Mouse (Mus musculus): ENCODE data around the gene Pyroxd1. TPM values are rescaled to one million over a fixed set of nuclear protein-coding genes. Genes with fewer than 3 reads are reported as not detected.

Pyroxd1 gene
- total RNA-seq, 2 experiments from 2014 or later, result 11.0 to 15.8 TPM

GRCm38 (mm10) chr6:142365742-142366472 lies 20.5 kb downstream of the Pyroxd1 start:
- no peak for DNase-seq (ENCODE audit: low spot score in 2 of 2)
- intact Hi-C loops (cut with DNase I), result no loop called here

- intact Hi-C loops (cut with DNase I), result no loop called here
- no peak for DNase-seq (ENCODE audit: low spot score in 2 of 2)
Measured at GRCm38 (mm10) chr6:142366473-142367018, 21.1 kb downstream of the Pyroxd1 start.

DNA sequence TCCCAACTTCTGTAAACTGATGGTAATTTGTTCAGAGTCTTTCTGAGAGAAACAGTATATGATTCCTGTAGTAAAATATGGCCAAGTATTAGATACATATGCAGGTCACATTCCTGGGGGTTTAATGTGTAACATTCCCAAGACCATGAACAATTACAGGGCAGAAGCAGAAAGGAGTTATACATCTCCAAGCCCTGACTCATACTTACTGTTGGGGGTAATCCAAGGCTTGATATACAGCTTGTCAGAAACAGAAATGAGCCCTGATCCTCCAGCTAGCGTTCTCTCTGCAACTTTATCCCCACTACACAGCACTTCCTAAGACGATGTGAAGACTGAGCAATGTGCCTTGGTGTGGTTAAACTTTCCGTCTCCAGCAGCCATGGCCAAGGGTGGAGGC lies 22.1 kb downstream of the Pyroxd1 start:
- no peak for DNase-seq (ENCODE audit: low spot score in 2 of 2)
- intact Hi-C loops (cut with DNase I), result no loop called here

DNA sequence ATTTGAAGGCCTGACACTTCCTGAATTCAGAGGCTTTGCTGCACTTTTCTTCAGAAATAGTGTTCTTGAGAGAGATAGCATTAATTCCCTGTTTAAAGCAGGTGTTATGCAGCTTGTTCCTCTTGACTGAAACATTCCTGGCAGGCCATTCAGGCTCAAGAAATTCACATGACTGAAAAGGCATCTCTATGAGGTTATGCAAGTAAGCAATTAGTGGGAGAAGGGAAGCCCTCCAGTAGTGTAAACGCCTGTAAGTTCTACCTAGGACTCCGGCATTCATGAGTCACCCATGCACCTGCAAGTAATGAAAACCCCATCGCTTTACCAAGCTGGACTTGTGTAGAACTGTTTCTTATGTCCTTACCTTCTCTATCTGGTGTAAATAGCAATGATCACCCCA lies 24.1 kb downstream of the Pyroxd1 start:
- intact Hi-C loops (cut with DNase I), result no loop called here
- no peak for DNase-seq (ENCODE audit: low spot score in 2 of 2)

DNA sequence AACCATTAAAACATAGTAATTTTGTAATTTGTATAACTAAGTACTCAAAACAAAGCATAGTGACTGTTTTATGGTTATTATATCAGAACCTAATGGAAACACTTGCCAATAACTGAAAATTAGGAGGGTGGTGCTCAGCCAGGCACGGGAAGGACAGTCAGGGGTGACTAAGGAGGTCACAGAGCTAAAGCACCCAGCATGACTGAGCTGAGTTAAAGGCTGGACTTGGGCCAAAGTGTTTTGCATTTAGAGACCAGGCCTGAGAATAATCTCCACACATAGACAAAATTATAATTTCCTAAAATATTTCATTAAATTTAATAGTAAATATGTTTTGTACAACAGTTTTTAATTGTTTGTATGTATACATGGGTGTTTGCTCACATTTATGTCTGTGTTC lies 31.6 kb downstream of the Pyroxd1 start:
- intact Hi-C loops (cut with DNase I), result no loop called here
- DNase-seq (ENCODE audit: low spot score in 2 of 2), result no peak

DNA sequence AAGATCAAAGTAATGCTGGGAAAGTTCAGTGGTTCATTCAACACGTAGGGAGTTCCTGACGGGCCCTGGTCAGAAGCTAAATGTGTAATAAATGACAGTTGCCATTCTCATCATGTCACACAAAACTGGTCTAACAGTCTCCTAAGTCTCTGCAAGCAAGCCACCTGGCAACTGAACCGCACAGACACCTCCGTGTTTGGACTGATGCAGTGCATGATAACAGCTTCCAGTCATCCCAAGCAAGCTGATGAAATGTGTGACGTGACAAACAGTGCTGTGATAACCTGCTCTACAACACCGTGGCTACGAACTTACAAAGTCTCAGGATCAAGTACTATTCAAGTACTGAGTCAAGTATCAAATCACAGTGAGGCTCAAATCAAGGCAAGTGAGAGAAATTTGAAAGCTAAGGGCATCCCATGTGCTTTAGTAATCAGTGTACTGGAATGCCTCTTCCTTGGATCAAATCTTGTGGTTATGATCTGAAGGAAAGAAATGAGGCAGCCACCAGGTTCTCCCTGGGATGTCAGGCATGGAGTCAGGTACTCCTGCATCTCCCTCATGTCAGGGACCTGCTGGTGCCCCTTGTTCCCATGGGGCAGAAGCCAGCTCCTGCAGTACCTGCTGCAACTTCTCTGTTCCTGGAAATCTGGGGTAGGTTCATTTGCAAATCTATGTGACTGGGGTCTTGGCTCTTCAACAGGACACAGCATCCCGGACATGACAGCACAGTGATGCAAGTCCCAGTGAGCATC lies 33.3 kb downstream of the Pyroxd1 start:
- no peak for DNase-seq (ENCODE audit: low spot score in 2 of 2)
- intact Hi-C loops (cut with DNase I), result no loop called here

DNA sequence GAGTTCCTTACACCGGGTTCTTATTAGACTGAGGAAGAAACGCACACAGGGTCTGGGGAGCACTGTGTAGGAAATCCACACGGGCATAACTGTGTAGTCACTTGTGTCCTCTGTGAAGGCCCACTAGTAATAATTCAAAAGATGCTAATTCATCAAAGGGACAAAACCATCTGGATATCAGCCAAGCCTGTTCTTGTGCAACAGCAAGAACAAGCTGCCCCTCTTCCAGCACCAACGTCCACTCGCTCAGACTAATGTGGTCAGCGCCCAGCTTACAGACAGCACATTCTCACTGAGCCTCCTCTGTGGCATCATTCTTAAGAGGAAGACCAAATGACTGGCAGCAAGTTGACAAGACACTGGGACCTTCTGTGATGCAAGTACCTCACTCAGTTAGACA lies 34.5 kb downstream of the Pyroxd1 start:
- intact Hi-C loops (cut with DNase I), result loop anchor here (10.0 kb wide), 1 partner anchor 375 kb away; the partner anchor contains the start of gene Cmas
- DNase-seq (ENCODE audit: low spot score in 2 of 2), result no peak

DNA sequence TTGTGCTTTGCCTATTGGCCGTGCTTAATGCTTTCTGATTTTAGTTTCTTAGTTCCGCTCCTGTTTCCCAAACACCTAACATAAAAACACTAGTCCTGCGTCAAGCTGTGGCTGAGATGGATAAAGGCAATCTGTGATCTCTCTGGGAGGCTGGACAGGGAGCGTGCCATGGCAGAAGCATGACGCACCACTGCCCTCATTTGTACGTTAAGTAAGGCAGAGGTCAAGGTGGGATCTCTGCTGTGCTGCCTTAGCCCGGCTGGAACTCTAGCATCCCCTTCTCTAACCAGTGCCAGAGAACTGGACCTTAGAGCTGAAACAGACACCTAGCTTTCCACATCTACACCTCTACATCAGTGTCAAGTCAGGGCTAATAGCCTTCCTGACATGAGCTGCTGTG lies 36.2 kb downstream of the Pyroxd1 start:
- no peak for DNase-seq (ENCODE audit: low spot score in 2 of 2)
- intact Hi-C loops (cut with DNase I), result loop anchor here (10.0 kb wide), 1 partner anchor 373 kb away; the partner anchor contains the start of gene Cmas

DNA sequence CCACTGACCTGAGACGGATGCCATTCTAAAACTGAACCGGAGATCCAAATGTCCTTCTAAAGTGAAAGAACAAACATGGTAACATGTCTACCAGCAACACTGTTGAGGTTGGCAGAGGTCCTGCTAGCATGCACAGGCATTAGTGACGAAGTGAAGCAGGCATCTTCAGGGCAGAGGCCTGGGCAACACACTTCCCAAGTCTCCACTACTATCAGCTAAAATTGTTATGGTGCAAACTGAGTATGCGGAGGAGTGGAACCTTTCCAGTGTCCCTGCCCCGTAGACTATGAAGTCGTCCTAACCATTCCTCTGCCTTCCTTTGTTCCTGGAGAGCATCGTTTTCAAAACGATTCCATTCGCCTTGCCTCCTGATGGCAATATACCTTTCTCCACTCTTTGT lies 39.1 kb downstream of the Pyroxd1 start:
- no peak for DNase-seq (ENCODE audit: low spot score in 2 of 2)
- intact Hi-C loops (cut with DNase I), result loop anchor here (10.0 kb wide), 1 partner anchor 370 kb away; the partner anchor contains the start of gene Cmas

GRCm38 (mm10) chr6:142386285-142387010 lies 41.0 kb downstream of the Pyroxd1 start:
- no peak for DNase-seq (ENCODE audit: low spot score in 2 of 2)
- intact Hi-C loops (cut with DNase I), result loop anchor here (5.0 to 10.0 kb wide), 3 partner anchors 39 to 368 kb away; partner anchors contain the start of genes Cmas, Ldhb and Pyroxd1

DNA sequence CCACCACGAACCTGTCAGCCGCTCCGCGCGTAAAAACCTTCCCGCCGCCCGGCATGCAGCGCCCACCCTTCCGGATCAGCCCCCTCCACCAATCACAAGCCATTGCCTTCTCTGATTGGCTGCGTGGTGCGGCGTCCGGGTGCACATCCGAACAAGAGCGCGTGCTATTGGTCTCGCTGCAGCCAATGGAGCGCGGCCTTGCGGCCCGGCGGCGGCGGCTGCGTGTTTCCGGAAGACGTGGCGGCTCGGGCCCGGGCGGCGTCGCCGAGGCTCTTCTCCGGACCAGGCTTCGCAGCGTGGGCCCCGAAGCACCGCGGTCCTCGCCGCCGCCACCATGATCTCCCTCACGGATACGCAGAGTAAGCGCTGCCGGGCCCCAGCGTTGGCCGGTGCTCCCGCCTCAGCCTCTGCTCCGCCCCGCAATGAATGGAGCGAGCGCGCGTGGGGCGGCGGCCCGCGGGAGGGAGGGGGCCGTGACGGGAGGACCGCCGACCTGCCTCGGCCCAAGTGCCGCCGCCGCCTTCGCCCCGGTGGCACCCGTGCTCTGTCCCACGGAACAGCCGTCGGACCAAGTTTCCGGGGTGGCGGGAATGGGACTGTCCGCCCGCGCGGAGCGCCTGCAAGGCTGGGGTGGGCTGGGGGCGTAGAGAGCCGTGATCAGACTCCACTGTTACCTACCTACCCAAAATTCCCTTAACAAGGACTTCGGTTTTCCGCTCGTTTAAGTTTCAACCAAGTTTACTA lies 41.7 kb downstream of the Pyroxd1 start, which contains the start of the genes Recql and Golt1b:
TSS of gene Recql (minus strand) at position 77 of the 744 bp plus-strand sequence.
TSS of gene Golt1b (plus strand) at position 211 of the 744 bp plus-strand sequence.
- intact Hi-C loops (cut with DNase I), result loop anchor here (5.0 to 10.0 kb wide), 3 partner anchors 40 to 368 kb away; partner anchors contain the start of genes Cmas, Ldhb and Pyroxd1
- DNase-seq (ENCODE audit: low spot score in 2 of 2), result peak; percentile 99

DNA sequence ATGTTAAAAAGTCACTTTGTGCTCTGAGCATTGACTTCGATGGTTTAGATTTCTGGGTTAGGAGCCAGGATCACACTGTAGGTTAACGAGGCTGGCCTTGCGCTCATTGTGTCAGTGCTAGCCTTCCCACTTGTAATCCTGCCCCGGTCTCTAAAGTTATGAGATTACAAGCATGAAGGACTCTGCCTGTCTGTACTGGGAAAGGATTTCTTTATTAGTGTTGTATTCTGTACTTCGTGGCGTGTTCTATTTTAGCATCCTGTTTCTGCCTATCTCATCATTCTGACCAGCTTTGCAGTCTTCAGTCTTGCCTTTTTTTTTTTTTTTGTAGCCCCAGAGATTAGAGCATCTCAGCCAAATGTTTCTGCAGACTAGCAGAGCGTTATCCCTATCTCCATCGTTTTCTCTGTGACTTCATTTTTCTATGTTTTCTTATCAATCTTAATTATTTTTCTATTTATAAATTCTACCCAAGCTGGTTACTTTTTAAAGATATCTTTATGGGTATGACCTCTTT lies 42.4 kb downstream of the Pyroxd1 start:
- DNase-seq (ENCODE audit: low spot score in 2 of 2), result no peak
- intact Hi-C loops (cut with DNase I), result loop anchor here (5.0 to 10.0 kb wide), 3 partner anchors 41 to 367 kb away; partner anchors contain the start of genes Cmas, Ldhb and Pyroxd1

- peak in 1 of 2 experiments; percentile 11 for DNase-seq (ENCODE audit: low spot score in 2 of 2)
Measured at GRCm38 (mm10) chr6:142389101-142389500, 43.6 kb downstream of the Pyroxd1 start.

GRCm38 (mm10) chr6:142392312-142392711 lies 46.9 kb downstream of the Pyroxd1 start:
- DNase-seq (ENCODE audit: low spot score in 2 of 2), result no peak
- intact Hi-C loops (cut with DNase I), result no loop called here

More at GRCm38 (mm10) chr6:142389101-142389500, 43.6 kb downstream of the Pyroxd1 start:
- intact Hi-C loops (cut with DNase I), result loop anchor here (5.0 to 10.0 kb wide), 3 partner anchors 42 to 366 kb away; partner anchors contain the start of genes Cmas, Ldhb and Pyroxd1

GRCm38 (mm10) chr6:142394669-142395068 lies 49.2 kb downstream of the Pyroxd1 start:
- intact Hi-C loops (cut with DNase I), result no loop called here
- DNase-seq (ENCODE audit: low spot score in 2 of 2), result peak; percentile 8 to 35

GRCm38 (mm10) chr6:142395756-142396155 lies 50.3 kb downstream of the Pyroxd1 start:
- intact Hi-C loops (cut with DNase I), result no loop called here
- no peak for DNase-seq (ENCODE audit: low spot score in 2 of 2)

DNA sequence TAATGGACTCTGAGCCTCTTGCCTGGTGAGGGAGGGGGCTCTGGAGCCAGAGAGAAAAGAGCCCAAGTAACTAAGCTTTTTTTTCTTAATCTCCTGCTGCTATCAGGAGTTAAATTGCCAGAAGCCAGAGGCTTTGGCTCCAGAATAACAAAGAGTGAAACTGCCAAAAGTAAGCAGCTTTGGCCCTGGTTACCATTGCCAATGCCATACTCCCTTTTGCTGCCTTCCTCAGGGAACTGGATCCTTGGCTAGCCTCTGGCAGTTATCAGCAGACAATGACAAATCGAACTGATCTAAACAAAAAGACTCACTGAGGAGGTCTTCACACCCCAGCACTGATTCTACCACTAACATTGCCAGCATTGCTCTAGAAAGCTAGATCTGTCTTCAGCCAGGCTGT lies 65.7 kb downstream of the Pyroxd1 start:
- no peak for DNase-seq (ENCODE audit: low spot score in 2 of 2)
- intact Hi-C loops (cut with DNase I), result no loop called here

Data from left cerebral cortex, postnatal 14 days (tissue).